Mouse (Mus musculus): ENCODE data around the gene Gm10320.

DNA sequence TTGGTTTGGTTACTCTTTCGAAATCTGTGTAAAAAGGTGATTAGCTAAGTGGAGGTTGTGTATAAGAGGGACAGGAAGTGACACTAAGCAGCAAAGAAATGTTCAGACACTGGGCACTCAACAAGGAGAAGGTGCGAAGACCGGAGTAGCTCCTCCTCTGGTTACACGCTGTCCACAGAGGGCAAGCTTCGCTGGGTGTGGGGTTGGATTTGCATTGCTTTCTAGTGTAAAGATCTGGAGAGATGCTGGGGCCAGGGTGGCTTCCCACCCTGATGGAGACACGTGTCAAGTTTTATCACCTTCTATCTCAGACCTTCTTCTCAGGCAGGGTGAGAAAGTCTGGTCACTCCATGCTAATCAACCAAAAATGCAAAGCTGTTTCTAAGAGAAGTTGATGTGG is 20.0 kb downstream of the Gm10320 start:
- TF ChIP-seq CTCF (IDR thresholded peaks at IDR 0.05; ENCODE audit: low read depth) (no peak), EP300 (IDR thresholded peaks at IDR 0.05; ENCODE audit: low read depth) (no peak)

All from liver, embryonic 14.5 days (tissue).